Mouse (Mus musculus): Measurements from ENCODE around the gene Tpst2.

DNA sequence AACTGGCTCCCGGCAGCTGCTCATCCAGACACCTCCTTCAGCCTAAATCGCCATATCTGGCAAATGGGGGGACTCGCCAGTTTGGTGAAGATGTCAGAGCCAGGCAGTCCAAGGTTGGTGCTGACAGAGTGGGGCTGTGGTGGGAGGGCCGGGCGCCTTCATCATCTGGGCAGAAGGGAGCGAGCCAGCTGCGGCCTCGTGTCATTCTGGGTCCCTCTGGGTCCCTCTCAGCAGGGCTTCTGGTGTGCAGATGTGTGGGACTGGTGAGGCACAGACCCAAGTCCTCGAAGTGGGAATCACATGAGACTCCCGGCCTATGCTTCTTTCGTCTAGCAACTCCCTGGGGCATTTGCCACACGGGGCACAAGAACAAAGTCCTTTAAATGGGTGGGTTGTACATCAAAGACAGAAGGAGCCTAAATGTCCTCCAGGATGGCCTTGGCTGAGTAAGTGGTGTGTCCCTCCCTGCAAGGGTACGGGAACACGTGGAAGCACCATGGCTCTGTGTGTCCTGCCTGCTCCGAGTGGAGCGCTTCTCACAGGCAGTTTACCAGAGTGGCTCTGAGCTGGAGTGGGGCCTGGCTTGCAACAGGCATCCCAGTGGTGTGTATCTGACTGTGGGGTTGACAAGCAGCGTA lies 16.0 kb downstream of the Tpst2 start:
- no peak for TF ChIP-seq CTCF (IDR thresholded peaks at IDR 0.05; ENCODE audit: low read depth)
- TF ChIP-seq EP300 (optimal IDR thresholded peaks at IDR 0.05) = no peak
